Mouse (Mus musculus) cerebellum, adult 8-10 months (tissue): Measurements from ENCODE around the gene Fgd4.

Experiments used
- DNase-seq: peaks from one replicate; pipeline ENCODE4 v3.0.0; 2022

Fgd4 gene

GRCm38 (mm10) chr16:16600461-16600860 is at the start of gene Fgd4:
TSS of gene Fgd4 (minus strand) at chr16:16600549.
- DNase-seq, result no peak

- no peak for DNase-seq
These were observed 44.8 kb upstream of the Fgd4 start for GRCm38 (mm10) chr16:16645148-16645547.

GRCm38 (mm10) chr16:16633730-16634129 is 33.4 kb upstream of the Fgd4 start:
- DNase-seq, result no peak

- peak; percentile 37 for DNase-seq
These were observed 555 bp downstream of the Fgd4 start for GRCm38 (mm10) chr16:16599586-16600401.

GRCm38 (mm10) chr16:16596582-16596981 is 3.8 kb downstream of the Fgd4 start:
- DNase-seq, result no peak

- no peak for DNase-seq
These were observed 7.7 kb downstream of the Fgd4 start for GRCm38 (mm10) chr16:16592622-16593021.

GRCm38 (mm10) chr16:16584409-16585032 is 15.8 kb downstream of the Fgd4 start:
- peak; percentile 79 for DNase-seq

GRCm38 (mm10) chr16:16576556-16576955 is 23.8 kb downstream of the Fgd4 start:
- no peak for DNase-seq

GRCm38 (mm10) chr16:16574508-16574907 is 25.8 kb downstream of the Fgd4 start:
- DNase-seq, result no peak

GRCm38 (mm10) chr16:16573167-16573566 is 27.2 kb downstream of the Fgd4 start:
- no peak for DNase-seq

- DNase-seq, result no peak
These were observed 29.0 kb downstream of the Fgd4 start for GRCm38 (mm10) chr16:16571356-16571755.

- no peak for DNase-seq
These were observed 33.6 kb downstream of the Fgd4 start for GRCm38 (mm10) chr16:16566786-16567185.

- DNase-seq, result no peak
These were observed 34.1 kb downstream of the Fgd4 start for GRCm38 (mm10) chr16:16566215-16566614.

GRCm38 (mm10) chr16:16565786-16566185 is 34.6 kb downstream of the Fgd4 start:
- no peak for DNase-seq

GRCm38 (mm10) chr16:16560718-16561117 is 39.6 kb downstream of the Fgd4 start:
- DNase-seq, result no peak

- DNase-seq, result peak; percentile 87
These were observed 40.3 kb downstream of the Fgd4 start for GRCm38 (mm10) chr16:16559878-16560531.

- DNase-seq, result peak; percentile 49
These were observed 41.1 kb downstream of the Fgd4 start for GRCm38 (mm10) chr16:16559016-16559877.

- DNase-seq, result peak; percentile 13
These were observed 42.6 kb downstream of the Fgd4 start for GRCm38 (mm10) chr16:16557738-16558137.

GRCm38 (mm10) chr16:16554098-16554497 is 46.3 kb downstream of the Fgd4 start:
- peak; percentile 66 for DNase-seq

GRCm38 (mm10) chr16:16552197-16552596 is 48.2 kb downstream of the Fgd4 start:
- DNase-seq, result no peak

GRCm38 (mm10) chr16:16549105-16549504 is 51.2 kb downstream of the Fgd4 start:
- DNase-seq, result no peak

GRCm38 (mm10) chr16:16546657-16547056 is 53.7 kb downstream of the Fgd4 start:
- no peak for DNase-seq

- peak; percentile 73 for DNase-seq
These were observed 57.4 kb downstream of the Fgd4 start for GRCm38 (mm10) chr16:16542956-16543441.
